Mouse (Mus musculus) hindbrain, embryonic 10.5 days (tissue): ENCODE results near the gene Acot3. TPM values are rescaled to one million over a fixed set of nuclear protein-coding genes. Genes with fewer than 3 reads are reported as not detected.
"Not testable (repeated sequence)": the region's sequence is repeated elsewhere in the genome, so short reads cannot be mapped to it uniquely, and the experiment has no call there.

Experiments
- DNase-seq: peaks from one replicate; pipeline ENCODE4 v3.0.0-alpha.2; 2017; ENCODE audit warnings: low spot score
- H3K27ac ChIP-seq: fragments of 300-500 bp; sonication (generic); 2 replicates; pipeline ENCODE4 v1.5.1; 2016; ENCODE audit warnings: mild to moderate bottlenecking, moderate library complexity
- H3K27me3 ChIP-seq: fragments of 300-500 bp; sonication (generic); 2 replicates; pipeline ENCODE4 v1.6.1; 2016; ENCODE audit warnings: mild to moderate bottlenecking; ENCODE audit not compliant: poor library complexity, insufficient read depth, severe bottlenecking
- H3K36me3 ChIP-seq: fragments of 300-500 bp; sonication (generic); 2 replicates; pipeline ENCODE4 v1.6.1; 2016; ENCODE audit warnings: mild to moderate bottlenecking, moderate library complexity
- H3K4me1 ChIP-seq: fragments of 300-500 bp; sonication (generic); replicated peaks from 2 replicates; pipeline ENCODE4 v1.6.1; 2016; ENCODE audit warnings: mild to moderate bottlenecking
- H3K4me3 ChIP-seq: fragments of 300-500 bp; sonication (generic); 2 replicates; pipeline ENCODE4 v1.5.1; 2016; ENCODE audit warnings: mild to moderate bottlenecking, moderate library complexity
- H3K9me3 ChIP-seq: fragments of 300-500 bp; sonication (generic); 2 replicates; pipeline ENCODE4 v1.6.1; 2016; ENCODE audit warnings: mild to moderate bottlenecking, moderate library complexity
- WGBS: fragments of 180-500 bp; shearing (Covaris S2); methylation state at CpG from one replicate; pipeline ENCODE4 v1.1.7; 2016; 5-methylcytosine and 5-hydroxymethylcytosine counted together
- polyA plus RNA-seq: library from polyadenylated mRNA; unstranded; fragments of >200 nt; fragmentation: Nextera tagmentation; extraction: Ambion mirVana; gene quantifications from 2 replicates; pipeline ENCODE4 v1.2.1, GENCODE M21; 2016

Gene Acot3
- polyA plus RNA-seq, 1 experiment from 2014 or later, result 0.25 TPM

- WGBS, result 89% methylated on average over 4 of the region's 4 CpGs
- no peak overlapping the region for H3K27ac ChIP-seq
- no peaks in the 10 kb centered on the region for H3K27me3 ChIP-seq
- no peaks in the 10 kb centered on the region for H3K4me1 ChIP-seq
- no peaks in the 10 kb centered on the region for H3K36me3 ChIP-seq
- H3K4me3 ChIP-seq, result no peak overlapping the region
- H3K9me3 ChIP-seq, result no peaks in the 10 kb centered on the region
- no peak for DNase-seq
Measured at GRCm38 (mm10) chr12:84077371-84077990, 25.5 kb downstream of the Acot3 start.

- no peak overlapping the region for H3K4me3 ChIP-seq
- H3K9me3 ChIP-seq, result peaks cover 10% of the 10 kb centered on the region; the same call in 1 of the 2 replicates
- WGBS, result 86% methylated on average over 2 of the region's 2 CpGs
- H3K36me3 ChIP-seq, result no peaks in the 10 kb centered on the region
- no peak overlapping the region for H3K27ac ChIP-seq
- no peaks in the 10 kb centered on the region for H3K4me1 ChIP-seq
- no peaks in the 10 kb centered on the region; the same call in 1 of the 2 replicates for H3K27me3 ChIP-seq
- DNase-seq, result no peak
Measured at GRCm38 (mm10) chr12:84083842-84084241, 31.9 kb downstream of the Acot3 start.

GRCm38 (mm10) chr12:84084581-84084980 lies 32.6 kb downstream of the Acot3 start:
- no peaks in the 10 kb centered on the region for H3K4me1 ChIP-seq

GRCm38 (mm10) chr12:84094666-84095065 lies 42.7 kb downstream of the Acot3 start:
- not testable (repeated sequence) for H3K36me3 ChIP-seq, H3K27me3 ChIP-seq, DNase-seq, H3K27ac ChIP-seq, H3K4me3 ChIP-seq, H3K4me1 ChIP-seq
- 84% methylated on average over 5 of the region's 5 CpGs for WGBS
- peaks cover 48% of the 10 kb centered on the region for H3K9me3 ChIP-seq

More at GRCm38 (mm10) chr12:84084581-84084980, 32.6 kb downstream of the Acot3 start:
- Histone ChIP-seq H3K27me3 (no peaks in the 10 kb centered on the region; the same call in 1 of the 2 replicates), H3K36me3 (no peaks in the 10 kb centered on the region), H3K9me3 (peaks cover 14% of the 10 kb centered on the region; the same call in 1 of the 2 replicates), H3K4me3 (no peak overlapping the region), H3K27ac (no peak overlapping the region)
- DNase-seq, result no peak
- WGBS, result 89% methylated on average over 4 of the region's 4 CpGs

GRCm38 (mm10) chr12:84099605-84100004 lies 47.7 kb downstream of the Acot3 start:
- Histone ChIP-seq H3K4me3 (no peak overlapping the region), H3K36me3 (no peaks in the 10 kb centered on the region), H3K27ac (no peak overlapping the region), H3K27me3 (peaks cover 11% of the 10 kb centered on the region; the same call in 1 of the 2 replicates), H3K4me1 (peaks cover 7% of the 10 kb centered on the region), H3K9me3 (peaks cover 10% of the 10 kb centered on the region)
- DNase-seq, result no peak
- 100% methylated on average over 2 of the region's 2 CpGs for WGBS

GRCm38 (mm10) chr12:84100071-84100470 lies 48.1 kb downstream of the Acot3 start:
- 81% methylated on average over 1 of the region's 1 CpGs for WGBS
- Histone ChIP-seq H3K27me3 (peaks cover 11% of the 10 kb centered on the region; the same call in 1 of the 2 replicates), H3K9me3 (peaks cover 10% of the 10 kb centered on the region), H3K27ac (no peak overlapping the region), H3K4me1 (peaks cover 7% of the 10 kb centered on the region), H3K4me3 (peak overlapping the region; percentile 62), H3K36me3 (no peaks in the 10 kb centered on the region)
- peak; percentile 6 for DNase-seq

- Histone ChIP-seq H3K27me3 (peaks cover 11% of the 10 kb centered on the region; the same call in 1 of the 2 replicates), H3K4me3 (peak within 1 kb of the TSS; percentile 62), H3K27ac (peak within 1 kb of the TSS; percentile 86)
- WGBS, result under 1% methylated on average over 80 of the region's 80 CpGs
- H3K9me3 ChIP-seq, H3K36me3 ChIP-seq, H3K4me1 ChIP-seq: not testable (repeated sequence)
- DNase-seq, result peak; percentile 62
Measured at GRCm38 (mm10) chr12:84100604-84101492, 48.9 kb downstream of the Acot3 start, which contains the start of gene Acot6. Acot6 (plus strand) TSS chr12:84100654.

- H3K27me3 ChIP-seq, result peaks cover 11% of the 10 kb centered on the region; the same call in 1 of the 2 replicates
- no peak for DNase-seq
- WGBS, result 73% methylated on average over 2 of the region's 2 CpGs
- peak overlapping the region; percentile 86 for H3K27ac ChIP-seq
- H3K4me3 ChIP-seq, result peak overlapping the region; percentile 62
- H3K9me3 ChIP-seq, result 0 out of 2 replicates have a peak, but pooled peaks cover under 1% of the 10 kb centered on the region
- H3K36me3 ChIP-seq, result no peaks in the 10 kb centered on the region
- H3K4me1 ChIP-seq, result peaks cover 7% of the 10 kb centered on the region
Measured at GRCm38 (mm10) chr12:84101493-84101845, 49.5 kb downstream of the Acot3 start.

GRCm38 (mm10) chr12:84107012-84107411 lies 55.1 kb downstream of the Acot3 start:
- WGBS, result 74% methylated on average over 3 of the region's 3 CpGs
- no peak overlapping the region for H3K27ac ChIP-seq

GRCm38 (mm10) chr12:84107692-84108091 lies 55.7 kb downstream of the Acot3 start:
- WGBS, result 75% methylated on average over 1 of the region's 1 CpGs
- DNase-seq, result no peak

More at GRCm38 (mm10) chr12:84107012-84107411, 55.1 kb downstream of the Acot3 start:
- Histone ChIP-seq H3K27me3 (no peaks in the 10 kb centered on the region), H3K4me1 (no peaks in the 10 kb centered on the region), H3K4me3 (no peak overlapping the region), H3K36me3 (no peaks in the 10 kb centered on the region), H3K9me3 (no peaks in the 10 kb centered on the region)
- DNase-seq, result no peak

GRCm38 (mm10) chr12:84109924-84110323 lies 58.0 kb downstream of the Acot3 start:
- Histone ChIP-seq H3K36me3 (no peaks in the 10 kb centered on the region), H3K9me3 (no peaks in the 10 kb centered on the region), H3K27ac (no peak overlapping the region), H3K4me3 (no peak overlapping the region), H3K4me1 (peaks cover 5% of the 10 kb centered on the region), H3K27me3 (no peaks in the 10 kb centered on the region)
- WGBS, result 78% methylated on average over 1 of the region's 1 CpGs
- no peak for DNase-seq

More at GRCm38 (mm10) chr12:84107692-84108091, 55.7 kb downstream of the Acot3 start:
- Histone ChIP-seq H3K4me1 (no peaks in the 10 kb centered on the region), H3K4me3 (no peak overlapping the region), H3K27me3 (no peaks in the 10 kb centered on the region), H3K9me3 (no peaks in the 10 kb centered on the region), H3K27ac (no peak overlapping the region), H3K36me3 (no peaks in the 10 kb centered on the region)
